Mouse (Mus musculus) ES-Bruce4 (cell line): ENCODE results near the gene Crtam.

Experiments
- CTCF ChIP-seq: IDR thresholded peaks from one replicate; pipeline ENCODE4 v1.8.1; 2011; ENCODE audit warnings: low read depth, low read length
- EP300 ChIP-seq: IDR thresholded peaks from 2 replicates; pipeline ENCODE4 v1.6.1; 2011; ENCODE audit warnings: low read depth, low read length; ENCODE audit not compliant: insufficient read depth
- POLR2A ChIP-seq: IDR thresholded peaks from one replicate; pipeline ENCODE4 v1.8.1; 2011; ENCODE audit warnings: low read length; ENCODE audit not compliant: insufficient read depth

GRCm38 (mm10) chr9:41049282-41049681, 44.9 kb upstream of the Crtam start:
- TF ChIP-seq POLR2A (no peak), CTCF (no peak), EP300 (no peak)
